Mouse (Mus musculus): ENCODE measurements around the gene Gm904. TPM values are rescaled to one million over a fixed set of nuclear protein-coding genes. Genes with fewer than 3 reads are reported as not detected.
"Not testable (repeated sequence)": the region's sequence is repeated elsewhere in the genome, so short reads cannot be mapped to it uniquely, and the experiment has no call there.

The Gm904 gene
- not detected in 2 replicates for polyA plus RNA-seq (2012)

DNA sequence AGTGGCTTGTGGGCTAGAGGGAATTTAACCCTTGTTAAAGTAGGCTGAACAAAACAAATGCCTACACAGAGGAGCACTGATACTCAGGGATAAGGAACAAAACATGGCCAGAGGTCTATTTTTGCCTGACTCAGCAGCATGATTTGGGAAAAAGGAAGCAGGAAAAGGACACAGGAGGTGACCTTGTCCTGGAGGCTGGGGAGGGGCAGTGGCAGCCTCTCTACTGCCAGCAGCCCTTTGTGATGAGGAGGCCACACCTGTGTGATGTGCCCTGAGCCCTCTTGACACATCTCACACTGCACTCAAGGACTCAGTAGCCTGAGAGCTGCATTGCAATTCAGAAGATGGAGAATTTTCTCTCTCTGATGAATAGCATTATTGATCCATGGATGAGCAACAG, at the start of gene Gm904:
Gm904 (plus strand) TSS at position 301 of the 400 bp plus-strand sequence.
- not testable (repeated sequence) for TF ChIP-seq GATA1 (IDR thresholded peaks at IDR 0.05; ENCODE audit: low read length)

Other genes with a start within 250 kb of the Gm904 start
- not detected in 2 replicates for gene Fbxw17, start 225.4 kb upstream of the Gm904 start, polyA plus RNA-seq (2012)
- not detected in 2 replicates for gene Gm47429, start 199.3 kb upstream of the Gm904 start, polyA plus RNA-seq (2012)
- not detected in 2 replicates for gene Nutm2, start 175.9 kb upstream of the Gm904 start, polyA plus RNA-seq (2012)
- not detected in 2 replicates for gene Gm8765, start 55.1 kb downstream of the Gm904 start, polyA plus RNA-seq (2012)

All from G1E-ER4 (cell line).